8 mouse cellular contexts compared by ENCODE assay signal in the genomic region with DNA sequence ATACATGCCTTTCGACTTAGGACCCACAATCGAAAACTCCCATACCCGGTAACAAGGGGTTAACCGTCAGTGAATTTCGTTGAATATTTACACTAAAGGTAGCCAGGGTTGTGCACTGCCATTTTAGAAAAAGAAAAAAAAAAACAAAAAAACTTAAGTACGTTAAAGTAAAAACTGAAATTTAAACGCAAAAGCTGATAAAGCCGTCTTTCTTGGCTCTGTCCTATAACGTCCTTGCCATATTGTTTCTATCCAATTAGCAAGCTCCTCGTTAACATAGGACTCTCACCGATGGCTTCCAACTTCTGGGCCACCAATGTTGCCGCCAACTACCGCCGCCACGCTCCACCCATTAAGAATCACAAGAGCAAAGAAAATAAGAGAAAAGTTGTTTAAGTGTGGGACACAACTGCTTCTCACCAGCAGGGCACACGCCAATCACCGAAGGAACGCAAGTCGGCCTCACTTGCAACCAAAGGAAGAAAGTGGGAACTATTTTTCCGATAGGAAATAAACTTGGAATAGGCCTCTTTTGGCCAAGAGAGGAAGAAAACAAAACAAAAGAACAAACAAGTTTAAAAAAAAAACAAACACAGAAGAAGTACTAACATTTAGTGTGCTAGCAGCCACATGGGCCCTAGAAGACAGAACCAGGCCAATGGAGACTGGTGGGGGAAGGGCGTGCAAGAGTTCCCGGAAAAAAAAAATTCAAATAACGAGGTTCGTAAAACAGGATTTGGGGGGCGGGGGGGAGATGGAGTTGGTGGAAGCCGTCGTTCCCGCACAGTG. TPM values are rescaled to one million over a fixed set of nuclear protein-coding genes. Genes with fewer than 3 reads are reported as not detected.
DNase-seq lines count a peak whose midpoint lies in the region; ATAC-seq and TF ChIP-seq lines count a peak whose summit lies in the region.

No protein-coding gene starts in this region.

- under 1% methylated on average over 28 of the region's 28 CpGs for WGBS in forebrain, embryonic 13.5 days
- under 1% methylated on average over 28 of the region's 28 CpGs for WGBS in liver, embryonic 11.5 days
- WGBS in midbrain, postnatal 0 days, result under 1% methylated on average over 28 of the region's 28 CpGs
- under 1% methylated on average over 28 of the region's 28 CpGs for WGBS in thymus, adult 2 months

- DNase-seq in gastrocnemius, postnatal 14 days, result peak; percentile 31
- DNase-seq in gastrocnemius, postnatal 10 days, result no peak
- peak; percentile 44 to 56 for DNase-seq in adrenal gland, postnatal 36 days
- DNase-seq in hindlimb bud, embryonic 11.5 days (ENCODE audit: extremely low spot score, low read depth, low spot score), result peak; percentile 46
- DNase-seq in liver, embryonic 11.5 days (ENCODE audit: low spot score), result peak; percentile 58
- peak; percentile 52 for DNase-seq in midbrain, postnatal 0 days (ENCODE audit: low spot score)
- DNase-seq in thymus, adult 2 months, result peak; percentile 39

- H3K9me3 ChIP-seq in forebrain, embryonic 13.5 days (replicated peaks), result no peaks in the 10 kb centered on the region
- no peaks in the 10 kb centered on the region for H3K9me3 ChIP-seq in liver, embryonic 11.5 days (ENCODE audit: control insufficient read depth, low read length)
- H3K9me3 ChIP-seq in midbrain, postnatal 0 days (ENCODE audit: low read length), result no peaks in the 10 kb centered on the region

- TF ChIP-seq POLR2A in thymus, adult 2 months (IDR thresholded peaks at IDR 0.05; ENCODE audit: control insufficient read depth, extremely low read depth, insufficient read depth, low read length, poor library complexity), result no peak

- ATAC-seq in forebrain, embryonic 13.5 days, result no peak
- no peak for ATAC-seq in liver, embryonic 11.5 days (replicated peaks; ENCODE audit: low FRiP score)
- ATAC-seq in midbrain, postnatal 0 days (ENCODE audit: low FRiP score), result no peak

- H3K4me2 ChIP-seq in forebrain, embryonic 13.5 days, result peak overlapping the region; percentile 77
- peak overlapping the region; percentile 89 for H3K4me2 ChIP-seq in liver, embryonic 11.5 days
- peak overlapping the region; percentile 65 for H3K4me2 ChIP-seq in midbrain, postnatal 0 days (ENCODE audit: low read depth, low read length, poor library complexity, severe bottlenecking)

- H3K27me3 ChIP-seq in forebrain, embryonic 13.5 days, result peaks cover 3% of the 10 kb centered on the region; the same call in 1 of the 2 replicates
- H3K27me3 ChIP-seq in liver, embryonic 11.5 days (replicated peaks; ENCODE audit: control insufficient read depth, insufficient read depth, low read length), result no peaks in the 10 kb centered on the region
- no peaks in the 10 kb centered on the region for H3K27me3 ChIP-seq in midbrain, postnatal 0 days (ENCODE audit: insufficient read depth, low read length)
- H3K27me3 ChIP-seq in thymus, adult 2 months (ENCODE audit: control insufficient read depth, insufficient read depth, low read length), result no peaks in the 10 kb centered on the region

- peak overlapping the region; percentile 74 for H3K4me3 ChIP-seq in forebrain, embryonic 13.5 days
- H3K4me3 ChIP-seq in liver, embryonic 11.5 days (ENCODE audit: low read depth, low read length), result peak overlapping the region; percentile 68
- H3K4me3 ChIP-seq in midbrain, postnatal 0 days (ENCODE audit: low read depth, low read length), result peak overlapping the region; percentile 88
- peak overlapping the region; percentile 69 for H3K4me3 ChIP-seq in thymus, adult 2 months (ENCODE audit: control insufficient read depth, insufficient read depth, low read length)

- intact Hi-C loops in gastrocnemius, postnatal 14 days (cut with DNase I; ENCODE audit: low total_unique reads), result no loop called here

- peak overlapping the region; percentile 91 for H3K27ac ChIP-seq in forebrain, embryonic 13.5 days
- H3K27ac ChIP-seq in liver, embryonic 11.5 days (ENCODE audit: low read depth, low read length), result peak overlapping the region; percentile 92
- H3K27ac ChIP-seq in midbrain, postnatal 0 days (ENCODE audit: low read depth, low read length), result peak overlapping the region; percentile 92
- H3K27ac ChIP-seq in thymus, adult 2 months (ENCODE audit: control insufficient read depth, insufficient read depth, low read length), result peak overlapping the region; percentile 77

- H3K36me3 ChIP-seq in forebrain, embryonic 13.5 days (ENCODE audit: poor library complexity, severe bottlenecking), result 0 out of 2 replicates have a peak, but pooled peaks cover 4% of the 10 kb centered on the region
- H3K36me3 ChIP-seq in liver, embryonic 11.5 days (ENCODE audit: control insufficient read depth, insufficient read depth, low read length), result peaks cover 2% of the 10 kb centered on the region; the same call in 1 of the 2 replicates
- no peaks in the 10 kb centered on the region for H3K36me3 ChIP-seq in midbrain, postnatal 0 days (ENCODE audit: insufficient read depth, low read length)
- no peaks in the 10 kb centered on the region for H3K36me3 ChIP-seq in thymus, adult 2 months (ENCODE audit: control insufficient read depth, insufficient read depth, low read length)

- peak; percentile 59 for TF ChIP-seq CTCF in midbrain, postnatal 0 days (IDR thresholded peaks at IDR 0.05)
- no peak for TF ChIP-seq CTCF in thymus, adult 2 months (IDR thresholded peaks at IDR 0.05; ENCODE audit: borderline replicate concordance, control insufficient read depth, extremely low read depth, insufficient read depth, low read length, poor library complexity)

- H3K9ac ChIP-seq in forebrain, embryonic 13.5 days, result peak overlapping the region; percentile 81
- peak overlapping the region; percentile 90 for H3K9ac ChIP-seq in liver, embryonic 11.5 days (ENCODE audit: low read depth, low read length)
- peak overlapping the region; percentile 80 for H3K9ac ChIP-seq in midbrain, postnatal 0 days (replicated peaks; ENCODE audit: low read length, poor library complexity, severe bottlenecking)

- H3K4me1 ChIP-seq in forebrain, embryonic 13.5 days, result peaks cover 41% of the 10 kb centered on the region
- peaks cover 42% of the 10 kb centered on the region for H3K4me1 ChIP-seq in liver, embryonic 11.5 days (replicated peaks; ENCODE audit: control insufficient read depth, insufficient read depth, low read length)
- 0 out of 2 replicates have a peak, but pooled peaks cover 3% of the 10 kb centered on the region for H3K4me1 ChIP-seq in midbrain, postnatal 0 days (ENCODE audit: insufficient read depth, low read length)
- peaks cover 23% of the 10 kb centered on the region for H3K4me1 ChIP-seq in thymus, adult 2 months (replicated peaks; ENCODE audit: control insufficient read depth, insufficient read depth, low read length)

RNA-seq across cellular contexts. Expression of a gene that starts 0.9 kb away (rescaled TPM):
- total RNA-seq in gastrocnemius, postnatal 14 days (2021), result 10 to 100 TPM; 92.1 to 99.3 TPM
- 100 to 1,000 TPM; 131 to 152 TPM for total RNA-seq in gastrocnemius, postnatal 10 days (2021)
- 100 to 1,000 TPM; 186 to 192 TPM for total RNA-seq in adrenal gland, postnatal 36 days (2021)
- polyA plus RNA-seq in forebrain, embryonic 13.5 days (2015; fragmentation: Nextera tagmentation; extraction: Ambion mirVana), result 194 and 202 TPM in 2 replicates
- 199 and 207 TPM in 2 replicates for polyA plus RNA-seq in liver, embryonic 11.5 days (2014; fragmentation: Nextera tagmentation; extraction: Ambion mirVana)
- total RNA-seq in midbrain, postnatal 0 days (2014; rRNA removed), result 119 and 162 TPM in 2 replicates
- 81.6 and 94.8 TPM in 2 replicates for polyA plus RNA-seq in midbrain, postnatal 0 days (2015; fragmentation: Nextera tagmentation; extraction: Ambion mirVana)
- 91.8 and 101 TPM in 2 replicates for polyA plus RNA-seq in thymus, adult 2 months (2012; rRNA removed)

RNA-seq across cellular contexts. Expression of a gene that starts 38.4 kb away (rescaled TPM):
- total RNA-seq in gastrocnemius, postnatal 14 days (2021), result 1 to 10 TPM; 1.1 to 1.2 TPM
- 1 to 10 TPM; 1.2 to 1.4 TPM for total RNA-seq in gastrocnemius, postnatal 10 days (2021)
- total RNA-seq in adrenal gland, postnatal 36 days (2021), result 1 to 10 TPM; 2.9 to 3.8 TPM
- 0.39 and 0.41 TPM in 2 replicates for polyA plus RNA-seq in forebrain, embryonic 13.5 days (2015; fragmentation: Nextera tagmentation; extraction: Ambion mirVana)
- 2.3 TPM in 2 replicates for polyA plus RNA-seq in liver, embryonic 11.5 days (2014; fragmentation: Nextera tagmentation; extraction: Ambion mirVana)
- 0.19 and 2.7 TPM in 2 replicates for total RNA-seq in midbrain, postnatal 0 days (2014; rRNA removed)
- polyA plus RNA-seq in midbrain, postnatal 0 days (2015; fragmentation: Nextera tagmentation; extraction: Ambion mirVana), result 2.6 and 2.9 TPM in 2 replicates
- polyA plus RNA-seq in thymus, adult 2 months (2012; rRNA removed), result 0.75 and 1.2 TPM in 2 replicates

RNA-seq across cellular contexts. Expression of a gene that starts 54.2 kb away (rescaled TPM):
- 10 to 100 TPM; 16.2 to 16.6 TPM for total RNA-seq in gastrocnemius, postnatal 14 days (2021)
- 10 to 100 TPM; 20.0 to 25.5 TPM for total RNA-seq in gastrocnemius, postnatal 10 days (2021)
- total RNA-seq in adrenal gland, postnatal 36 days (2021), result 10 to 100 TPM; 24.1 to 29.0 TPM
- polyA plus RNA-seq in forebrain, embryonic 13.5 days (2015; fragmentation: Nextera tagmentation; extraction: Ambion mirVana), result 7.9 and 8.1 TPM in 2 replicates
- polyA plus RNA-seq in liver, embryonic 11.5 days (2014; fragmentation: Nextera tagmentation; extraction: Ambion mirVana), result 25.3 and 28.1 TPM in 2 replicates
- total RNA-seq in midbrain, postnatal 0 days (2014; rRNA removed), result 8.5 and 12.3 TPM in 2 replicates
- 9.1 and 10.6 TPM in 2 replicates for polyA plus RNA-seq in midbrain, postnatal 0 days (2015; fragmentation: Nextera tagmentation; extraction: Ambion mirVana)
- polyA plus RNA-seq in thymus, adult 2 months (2012; rRNA removed), result 94.3 and 95.2 TPM in 2 replicates

RNA-seq across cellular contexts. Expression of a gene that starts 54.4 kb away (rescaled TPM):
- 100 to 1,000 TPM; 165 to 201 TPM for total RNA-seq in gastrocnemius, postnatal 14 days (2021)
- total RNA-seq in gastrocnemius, postnatal 10 days (2021), result 100 to 1,000 TPM; 209 to 239 TPM
- total RNA-seq in adrenal gland, postnatal 36 days (2021), result 10 to 100 TPM; 47.7 to 84.9 TPM
- polyA plus RNA-seq in forebrain, embryonic 13.5 days (2015; fragmentation: Nextera tagmentation; extraction: Ambion mirVana), result 53.5 and 58.2 TPM in 2 replicates
- polyA plus RNA-seq in liver, embryonic 11.5 days (2014; fragmentation: Nextera tagmentation; extraction: Ambion mirVana), result 26.5 and 28.9 TPM in 2 replicates
- total RNA-seq in midbrain, postnatal 0 days (2014; rRNA removed), result 106 and 124 TPM in 2 replicates
- 56.9 and 61.2 TPM in 2 replicates for polyA plus RNA-seq in midbrain, postnatal 0 days (2015; fragmentation: Nextera tagmentation; extraction: Ambion mirVana)
- polyA plus RNA-seq in thymus, adult 2 months (2012; rRNA removed), result 74.6 and 84.2 TPM in 2 replicates
